Mouse (Mus musculus): ENCODE measurements at regions not wholly inside any gene's neighbourhood (a gene's known extent, or its start where the extent isn't known, plus 50 kb on each side); places are given as distances from the start of the nearest gene placed in this dataset.

GRCm38 (mm10) chr2:123473840-123474239, 615.9 kb upstream of the Sema6d start:
- no peak for DNase-seq (ENCODE audit: low read depth, low spot score)

DNA sequence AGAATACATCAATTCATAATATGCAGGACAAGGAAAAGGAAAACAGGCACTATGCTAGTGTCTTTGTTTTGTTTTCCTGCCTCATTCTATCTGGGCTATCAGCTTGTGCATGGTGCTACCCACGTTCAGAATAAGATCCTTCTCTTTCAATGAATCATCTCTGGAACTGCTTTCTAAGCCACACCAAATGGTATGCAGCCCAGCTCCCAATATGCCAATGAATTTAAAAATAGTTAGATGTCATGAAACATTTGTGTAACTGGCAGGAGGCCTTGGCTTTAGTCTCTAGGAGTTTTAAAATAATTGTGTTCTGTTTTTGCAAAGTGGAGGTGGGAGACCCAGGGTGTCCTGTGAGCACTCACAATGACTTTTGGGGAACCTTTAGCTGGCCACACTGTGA, 603.1 kb upstream of the Sema6d start:
- no peak for DNase-seq (ENCODE audit: low read depth, low spot score)

GRCm38 (mm10) chr2:123506162-123506561, 583.6 kb upstream of the Sema6d start:
- DNase-seq (ENCODE audit: low read depth, low spot score) = no peak

DNA sequence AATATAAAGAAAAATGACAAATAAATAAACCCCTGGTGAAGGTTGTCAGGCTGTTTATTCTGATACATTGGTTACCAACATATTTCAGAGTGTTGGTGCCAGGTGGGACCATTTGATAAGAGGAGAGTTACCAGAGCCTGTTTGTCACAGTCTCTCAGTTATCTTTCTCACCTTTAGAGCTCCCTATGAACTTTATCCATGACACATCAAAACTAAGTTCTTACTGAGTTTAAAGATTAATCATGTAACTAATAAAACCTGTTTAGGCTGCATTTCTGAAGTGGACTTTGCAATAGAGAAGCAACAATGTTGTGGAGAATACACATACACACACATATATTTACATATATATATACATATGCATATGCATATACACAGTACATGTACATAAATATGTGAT, 582.7 kb upstream of the Sema6d start:
- no peak for DNase-seq (ENCODE audit: low read depth, low spot score)

- no peak for DNase-seq (ENCODE audit: low read depth, low spot score)
Observed at GRCm38 (mm10) chr2:123528915-123529314, 560.9 kb upstream of the Sema6d start.

GRCm38 (mm10) chr2:123532946-123533791, 556.6 kb upstream of the Sema6d start:
- no peak for DNase-seq (ENCODE audit: low read depth, low spot score)

- no peak for DNase-seq (ENCODE audit: low read depth, low spot score)
Observed at GRCm38 (mm10) chr2:123551249-123551850, 538.4 kb upstream of the Sema6d start.

GRCm38 (mm10) chr2:123558123-123558650, 531.6 kb upstream of the Sema6d start:
- DNase-seq (ENCODE audit: low read depth, low spot score) = no peak

Measured in retina, adult 2 months (tissue).